Mouse (Mus musculus) cerebellum, adult 18-20 months (tissue): Measurements from ENCODE around the gene Ino80b.

Source experiments
- DNase-seq, 2 experiments: peaks; one replicate each; pipeline ENCODE4 v3.0.0; 2021

Gene Ino80b

GRCm38 (mm10) chr6:83116373-83117164, 8.7 kb downstream of the Ino80b start:
- DNase-seq = no peak

- DNase-seq = no peak
These were observed 9.4 kb downstream of the Ino80b start for GRCm38 (mm10) chr6:83115682-83116372.

GRCm38 (mm10) chr6:83115011-83115671, 10.1 kb downstream of the Ino80b start, which contains the start of gene Mogs:
Mogs (plus strand) TSS chr6:83115496.
- DNase-seq = peak; percentile 94 to 95

GRCm38 (mm10) chr6:83111510-83112136, 13.6 kb downstream of the Ino80b start:
- no peak for DNase-seq

- peak; percentile 80 to 87 for DNase-seq
These were observed 16.2 kb downstream of the Ino80b start, which contains the start of gene Mrpl53 for GRCm38 (mm10) chr6:83108762-83109668. Mrpl53 (plus strand) TSS chr6:83109040.

- peak; percentile 68 to 74 for DNase-seq
These were observed 17.4 kb downstream of the Ino80b start for GRCm38 (mm10) chr6:83107566-83108400.

GRCm38 (mm10) chr6:83104158-83104557, 21.1 kb downstream of the Ino80b start:
- DNase-seq = no peak

- no peak for DNase-seq
These were observed 22.0 kb downstream of the Ino80b start for GRCm38 (mm10) chr6:83103130-83103650.

GRCm38 (mm10) chr6:83101688-83102556, 23.3 kb downstream of the Ino80b start:
- DNase-seq = peak; percentile 52 to 72

GRCm38 (mm10) chr6:83101316-83101687, 23.9 kb downstream of the Ino80b start, which contains the start of the genes Ccdc142 and Gm42688:
Ccdc142 (plus strand) TSS chr6:83101601.
Gm42688 (plus strand) TSS chr6:83101617.
- DNase-seq = peak; percentile 91 to 94

- DNase-seq = no peak
These were observed 26.8 kb downstream of the Ino80b start for GRCm38 (mm10) chr6:83098411-83098810.

- no peak for DNase-seq
These were observed 29.3 kb downstream of the Ino80b start for GRCm38 (mm10) chr6:83095968-83096367.

- no peak for DNase-seq
These were observed 32.7 kb downstream of the Ino80b start for GRCm38 (mm10) chr6:83092416-83093127.

- no peak for DNase-seq
These were observed 37.3 kb downstream of the Ino80b start for GRCm38 (mm10) chr6:83087926-83088260.

GRCm38 (mm10) chr6:83087205-83087925, 37.9 kb downstream of the Ino80b start:
- no peak for DNase-seq

GRCm38 (mm10) chr6:83086121-83087035, 38.9 kb downstream of the Ino80b start, which contains the start of gene Lbx2:
Lbx2 (plus strand) TSS chr6:83086367.
- DNase-seq = no peak

GRCm38 (mm10) chr6:83084477-83084876, 40.8 kb downstream of the Ino80b start:
- no peak for DNase-seq
